Mouse (Mus musculus) Muller cell, postnatal 12 days (primary cell): ENCODE measurements around the gene Gm33815.
"Not testable (repeated sequence)": the region's sequence is repeated elsewhere in the genome, so short reads cannot be mapped to it uniquely, and the experiment has no call there.

Experiments used
- DNase-seq: peaks from one replicate; pipeline ENCODE4 v3.0.0-alpha.2; 2015; ENCODE audit errors: inconsistent ontology term

The Gm33815 gene

DNA sequence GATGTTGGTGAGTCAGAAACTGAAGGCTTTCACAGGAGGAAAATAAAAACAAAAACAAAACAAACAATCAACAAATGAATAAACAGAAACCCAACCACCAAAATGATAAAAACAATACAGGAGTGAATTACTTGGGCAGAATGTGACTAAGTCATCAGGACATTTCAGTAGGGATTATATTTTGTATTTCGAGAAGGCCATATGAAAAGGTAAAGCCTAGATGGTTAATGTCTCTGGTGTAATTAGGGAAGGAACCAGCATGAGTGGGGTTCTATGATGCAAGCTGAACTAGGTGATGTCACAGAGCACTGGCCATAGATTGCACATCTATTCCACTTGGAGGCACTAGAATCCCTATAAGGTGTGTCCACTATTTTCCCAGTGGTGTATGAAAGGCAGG, at the start of gene Gm33815:
Gene Gm33815 (plus strand): TSS at position 301 of the 400 bp plus-strand sequence.
- DNase-seq, result not testable (repeated sequence)
